Mouse (Mus musculus): ENCODE measurements around the gene Polr2e.

GRCm38 (mm10) chr10:79997819-79998218 is 41.8 kb downstream of the Polr2e start:
- no peak for TF ChIP-seq EP300 (IDR thresholded peaks at IDR 0.05; ENCODE audit: low read depth)
- no peak for TF ChIP-seq CTCF (IDR thresholded peaks at IDR 0.05; ENCODE audit: low read depth)

Data from heart, postnatal 0 days (tissue).